Mouse (Mus musculus): ENCODE measurements at regions not wholly inside any gene's neighbourhood (a gene's known extent, or its start where the extent isn't known, plus 50 kb on each side); places are given as distances from the start of the nearest gene placed in this dataset.

- no peak overlapping the region for H3K4me2 ChIP-seq (ENCODE audit: low read depth, low read length, severe bottlenecking)
- WGBS = 87% methylated on average over 6 of the region's 6 CpGs
- no peak overlapping the region for H3K4me3 ChIP-seq (ENCODE audit: low read depth, low read length)
- H3K9me3 ChIP-seq (ENCODE audit: control insufficient read depth, low read length) = no peaks in the 10 kb centered on the region
- H3K4me1 ChIP-seq (replicated peaks; ENCODE audit: control insufficient read depth, insufficient read depth, low read length) = no peaks in the 10 kb centered on the region
- no peak overlapping the region for H3K27ac ChIP-seq (ENCODE audit: low read depth, low read length)
- no peak for ATAC-seq (replicated peaks; ENCODE audit: low FRiP score)
- no peak for DNase-seq (ENCODE audit: low spot score)
- H3K36me3 ChIP-seq (ENCODE audit: control insufficient read depth, insufficient read depth, low read length) = no peaks in the 10 kb centered on the region
- no peaks in the 10 kb centered on the region for H3K27me3 ChIP-seq (ENCODE audit: control insufficient read depth, insufficient read depth, low read length)
- no peak overlapping the region for H3K9ac ChIP-seq (ENCODE audit: low read length)
These were observed 80.9 kb downstream of the Tmem212 start for GRCm38 (mm10) chr3:27815201-27815695.

GRCm38 (mm10) chr3:27804271-27804670, 91.9 kb downstream of the Tmem212 start:
- no peak overlapping the region for H3K9ac ChIP-seq (ENCODE audit: low read length)
- no peak for DNase-seq (ENCODE audit: low spot score)
- no peak overlapping the region for H3K4me2 ChIP-seq (ENCODE audit: low read depth, low read length, severe bottlenecking)
- H3K27ac ChIP-seq (ENCODE audit: low read depth, low read length) = no peak overlapping the region
- 70% methylated on average over 5 of the region's 5 CpGs for WGBS
- H3K36me3 ChIP-seq (ENCODE audit: control insufficient read depth, insufficient read depth, low read length) = no peaks in the 10 kb centered on the region
- no peaks in the 10 kb centered on the region for H3K27me3 ChIP-seq (ENCODE audit: control insufficient read depth, insufficient read depth, low read length)
- H3K4me1 ChIP-seq (replicated peaks; ENCODE audit: control insufficient read depth, insufficient read depth, low read length) = no peaks in the 10 kb centered on the region
- no peak for ATAC-seq (replicated peaks; ENCODE audit: low FRiP score)
- no peak overlapping the region for H3K4me3 ChIP-seq (ENCODE audit: low read depth, low read length)
- no peaks in the 10 kb centered on the region for H3K9me3 ChIP-seq (ENCODE audit: control insufficient read depth, low read length)

GRCm38 (mm10) chr3:27791633-27791951, 80.5 kb upstream of the Fndc3b start:
- H3K27ac ChIP-seq (ENCODE audit: low read depth, low read length) = no peak overlapping the region
- no peak for DNase-seq (ENCODE audit: low spot score)
- no peak overlapping the region for H3K9ac ChIP-seq (ENCODE audit: low read length)
- WGBS = 65% methylated on average over 3 of the region's 3 CpGs
- no peak overlapping the region for H3K4me3 ChIP-seq (ENCODE audit: low read depth, low read length)
- H3K36me3 ChIP-seq (ENCODE audit: control insufficient read depth, insufficient read depth, low read length) = no peaks in the 10 kb centered on the region
- no peaks in the 10 kb centered on the region for H3K4me1 ChIP-seq (replicated peaks; ENCODE audit: control insufficient read depth, insufficient read depth, low read length)
- ATAC-seq (replicated peaks; ENCODE audit: low FRiP score) = no peak
- no peaks in the 10 kb centered on the region for H3K9me3 ChIP-seq (ENCODE audit: control insufficient read depth, low read length)
- H3K27me3 ChIP-seq (ENCODE audit: control insufficient read depth, insufficient read depth, low read length) = no peaks in the 10 kb centered on the region
- H3K4me2 ChIP-seq (ENCODE audit: low read depth, low read length, severe bottlenecking) = no peak overlapping the region

- no peaks in the 10 kb centered on the region for H3K36me3 ChIP-seq (ENCODE audit: control insufficient read depth, insufficient read depth, low read length)
- no peaks in the 10 kb centered on the region for H3K27me3 ChIP-seq (ENCODE audit: control insufficient read depth, insufficient read depth, low read length)
- H3K27ac ChIP-seq (ENCODE audit: low read depth, low read length) = no peak overlapping the region
- ATAC-seq (replicated peaks; ENCODE audit: low FRiP score) (no peak), DNase-seq (ENCODE audit: low spot score) (no peak)
- no peak overlapping the region for H3K4me3 ChIP-seq (ENCODE audit: low read depth, low read length)
- no peak overlapping the region for H3K4me2 ChIP-seq (ENCODE audit: low read depth, low read length, severe bottlenecking)
- 91% methylated on average over 13 of the region's 13 CpGs for WGBS
- H3K9ac ChIP-seq (ENCODE audit: low read length) = no peak overlapping the region
- H3K4me1 ChIP-seq (replicated peaks; ENCODE audit: control insufficient read depth, insufficient read depth, low read length) = no peaks in the 10 kb centered on the region
- H3K9me3 ChIP-seq (ENCODE audit: control insufficient read depth, low read length) = no peaks in the 10 kb centered on the region
These were observed 80.0 kb upstream of the Fndc3b start for GRCm38 (mm10) chr3:27790932-27791632.

GRCm38 (mm10) chr3:27783926-27784325, 72.8 kb upstream of the Fndc3b start:
- Histone ChIP-seq H3K36me3 (ENCODE audit: control insufficient read depth, insufficient read depth, low read length) (no peaks in the 10 kb centered on the region), H3K27ac (ENCODE audit: low read depth, low read length) (no peak overlapping the region), H3K9ac (ENCODE audit: low read length) (no peak overlapping the region), H3K9me3 (ENCODE audit: control insufficient read depth, low read length) (no peaks in the 10 kb centered on the region), H3K4me2 (ENCODE audit: low read depth, low read length, severe bottlenecking) (no peak overlapping the region), H3K4me3 (ENCODE audit: low read depth, low read length) (no peak overlapping the region), H3K27me3 (ENCODE audit: control insufficient read depth, insufficient read depth, low read length) (no peaks in the 10 kb centered on the region), H3K4me1 (replicated peaks; ENCODE audit: control insufficient read depth, insufficient read depth, low read length) (peaks cover 4% of the 10 kb centered on the region; the same call in 1 of the 2 replicates)
- 54% methylated on average over 2 of the region's 2 CpGs for WGBS
- ATAC-seq (replicated peaks; ENCODE audit: low FRiP score) = no peak
- no peak for DNase-seq (ENCODE audit: low spot score)

GRCm38 (mm10) chr3:27783476-27783875, 72.4 kb upstream of the Fndc3b start:
- Histone ChIP-seq H3K9me3 (ENCODE audit: control insufficient read depth, low read length) (no peaks in the 10 kb centered on the region), H3K4me2 (ENCODE audit: low read depth, low read length, severe bottlenecking) (no peak overlapping the region), H3K27me3 (ENCODE audit: control insufficient read depth, insufficient read depth, low read length) (no peaks in the 10 kb centered on the region), H3K9ac (ENCODE audit: low read length) (no peak overlapping the region), H3K36me3 (ENCODE audit: control insufficient read depth, insufficient read depth, low read length) (no peaks in the 10 kb centered on the region), H3K27ac (ENCODE audit: low read depth, low read length) (no peak overlapping the region), H3K4me1 (replicated peaks; ENCODE audit: control insufficient read depth, insufficient read depth, low read length) (peaks cover 4% of the 10 kb centered on the region; the same call in 1 of the 2 replicates), H3K4me3 (ENCODE audit: low read depth, low read length) (no peak overlapping the region)
- no peak for DNase-seq (ENCODE audit: low spot score)
- WGBS = 44% methylated on average over 4 of the region's 4 CpGs
- no peak for ATAC-seq (replicated peaks; ENCODE audit: low FRiP score)

GRCm38 (mm10) chr3:27782056-27782765, 71.1 kb upstream of the Fndc3b start:
- no peak overlapping the region for H3K4me3 ChIP-seq (ENCODE audit: low read depth, low read length)
- H3K4me2 ChIP-seq (ENCODE audit: low read depth, low read length, severe bottlenecking) = peak overlapping the region; percentile 15; the same call in 1 of the 2 replicates
- H3K4me1 ChIP-seq (replicated peaks; ENCODE audit: control insufficient read depth, insufficient read depth, low read length) = peaks cover 4% of the 10 kb centered on the region; the same call in 1 of the 2 replicates
- H3K9ac ChIP-seq (ENCODE audit: low read length) = peak overlapping the region; percentile 43
- no peaks in the 10 kb centered on the region for H3K27me3 ChIP-seq (ENCODE audit: control insufficient read depth, insufficient read depth, low read length)
- DNase-seq (ENCODE audit: low spot score) (peak; percentile 61), ATAC-seq (replicated peaks; ENCODE audit: low FRiP score) (peak; percentile 76)
- no peak overlapping the region for H3K27ac ChIP-seq (ENCODE audit: low read depth, low read length)
- no peaks in the 10 kb centered on the region for H3K9me3 ChIP-seq (ENCODE audit: control insufficient read depth, low read length)
- WGBS = 28% methylated on average over 19 of the region's 19 CpGs
- no peaks in the 10 kb centered on the region for H3K36me3 ChIP-seq (ENCODE audit: control insufficient read depth, insufficient read depth, low read length)

- Histone ChIP-seq H3K36me3 (ENCODE audit: control insufficient read depth, insufficient read depth, low read length) (no peaks in the 10 kb centered on the region), H3K4me1 (replicated peaks; ENCODE audit: control insufficient read depth, insufficient read depth, low read length) (peaks cover 4% of the 10 kb centered on the region; the same call in 1 of the 2 replicates), H3K9ac (ENCODE audit: low read length) (no peak overlapping the region), H3K27me3 (ENCODE audit: control insufficient read depth, insufficient read depth, low read length) (no peaks in the 10 kb centered on the region), H3K4me2 (ENCODE audit: low read depth, low read length, severe bottlenecking) (no peak overlapping the region), H3K9me3 (ENCODE audit: control insufficient read depth, low read length) (no peaks in the 10 kb centered on the region), H3K27ac (ENCODE audit: low read depth, low read length) (no peak overlapping the region), H3K4me3 (ENCODE audit: low read depth, low read length) (no peak overlapping the region)
- 55% methylated on average over 7 of the region's 7 CpGs for WGBS
- DNase-seq (ENCODE audit: low spot score) (no peak), ATAC-seq (replicated peaks; ENCODE audit: low FRiP score) (no peak)
These were observed 68.8 kb upstream of the Fndc3b start for GRCm38 (mm10) chr3:27779892-27780291.
